Mouse (Mus musculus) limb, embryonic 10.5 days (tissue): ENCODE data around the gene Klc2. TPM values are rescaled to one million over a fixed set of nuclear protein-coding genes. Genes with fewer than 3 reads are reported as not detected.

ENCODE experiments used
- DNase-seq: peaks from one replicate; pipeline ENCODE4 v3.0.0-alpha.2; 2017; ENCODE audit warnings: low spot score
- H3K27ac ChIP-seq: fragments of 300-500 bp; sonication (generic); 2 replicates; pipeline ENCODE4 v1.5.1; 2016; ENCODE audit warnings: mild to moderate bottlenecking
- H3K27me3 ChIP-seq: fragments of 300-500 bp; sonication (generic); 2 replicates; pipeline ENCODE4 v1.6.1; 2016; ENCODE audit warnings: low read depth, mild to moderate bottlenecking; ENCODE audit not compliant: poor library complexity, severe bottlenecking
- H3K36me3 ChIP-seq: fragments of 300-500 bp; sonication (generic); 2 replicates; pipeline ENCODE4 v1.6.1; 2016; ENCODE audit warnings: mild to moderate bottlenecking, moderate library complexity
- H3K4me1 ChIP-seq: fragments of 300-500 bp; sonication (generic); 2 replicates; pipeline ENCODE4 v1.6.1; 2016
- H3K4me3 ChIP-seq: fragments of 300-500 bp; sonication (generic); 2 replicates; pipeline ENCODE4 v1.5.1; 2016; ENCODE audit warnings: mild to moderate bottlenecking, moderate library complexity
- H3K9me3 ChIP-seq: fragments of 300-500 bp; sonication (generic); replicated peaks from 2 replicates; pipeline ENCODE4 v1.6.1; 2016; ENCODE audit warnings: mild to moderate bottlenecking
- WGBS: fragments of 180-500 bp; shearing (Covaris S2); methylation state at CpG from one replicate; pipeline ENCODE4 v1.1.7; 2016; 5-methylcytosine and 5-hydroxymethylcytosine counted together
- polyA plus RNA-seq: library from polyadenylated mRNA; unstranded; fragments of >200 nt; fragmentation: Nextera tagmentation; extraction: Ambion mirVana; gene quantifications from 2 replicates; pipeline ENCODE4 v1.2.1, GENCODE M21; 2016

The Klc2 gene
- polyA plus RNA-seq, 1 experiment from 2014 or later, result 30.6 TPM

DNA sequence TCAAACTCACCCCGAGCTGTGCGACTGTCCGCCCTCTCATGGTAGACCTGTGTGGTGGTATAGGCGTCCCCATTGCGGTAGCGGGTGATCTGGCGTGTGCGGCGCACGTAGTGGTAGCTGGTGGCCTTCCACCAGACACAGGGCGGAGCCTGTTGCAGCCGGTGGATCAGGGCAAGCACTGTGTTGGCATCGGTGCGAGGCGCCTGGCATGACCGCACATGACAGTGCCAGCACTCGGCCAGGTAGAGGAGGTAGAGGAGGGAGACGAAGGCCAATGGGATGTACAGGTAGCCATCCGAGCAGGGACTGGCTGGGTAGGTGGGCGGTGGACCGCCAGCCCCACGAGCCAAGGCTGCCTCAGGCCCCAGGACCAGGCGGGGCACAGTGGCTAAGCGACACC lies 35.8 kb downstream of the Klc2 start:
- H3K27me3 ChIP-seq, result peaks cover 73% of the 10 kb centered on the region
- no peak for DNase-seq
- 71% methylated on average over 24 of the region's 24 CpGs for WGBS
- H3K36me3 ChIP-seq, result no peaks in the 10 kb centered on the region
- no peak overlapping the region for H3K27ac ChIP-seq
- no peaks in the 10 kb centered on the region for H3K9me3 ChIP-seq
- H3K4me3 ChIP-seq, result no peak overlapping the region
- peaks cover 16% of the 10 kb centered on the region for H3K4me1 ChIP-seq

DNA sequence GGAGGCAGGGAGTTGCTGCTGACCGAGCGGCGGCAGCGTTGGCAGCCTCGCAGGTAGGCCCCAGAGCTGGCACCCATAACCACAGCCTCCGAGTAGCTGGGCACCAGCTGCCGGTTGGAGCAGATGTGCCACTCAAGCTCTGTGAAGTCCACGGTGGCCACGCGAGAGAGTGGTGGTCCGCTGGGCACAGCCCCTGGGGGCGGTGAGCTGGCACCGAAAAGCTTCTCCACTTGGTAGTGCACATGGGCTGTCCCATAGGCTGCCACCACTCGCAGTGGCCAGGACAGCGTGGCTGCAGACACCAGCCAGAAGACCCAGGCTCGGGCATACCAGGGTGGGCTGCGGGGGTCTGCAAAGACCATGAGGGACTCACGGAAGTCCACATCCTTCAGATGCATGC lies 36.4 kb downstream of the Klc2 start:
- WGBS, result 63% methylated on average over 18 of the region's 18 CpGs
- Histone ChIP-seq H3K4me3 (no peak overlapping the region), H3K27me3 (peaks cover 73% of the 10 kb centered on the region), H3K4me1 (peaks cover 12% of the 10 kb centered on the region), H3K27ac (no peak overlapping the region), H3K36me3 (no peaks in the 10 kb centered on the region), H3K9me3 (no peaks in the 10 kb centered on the region)
- no peak for DNase-seq

DNA sequence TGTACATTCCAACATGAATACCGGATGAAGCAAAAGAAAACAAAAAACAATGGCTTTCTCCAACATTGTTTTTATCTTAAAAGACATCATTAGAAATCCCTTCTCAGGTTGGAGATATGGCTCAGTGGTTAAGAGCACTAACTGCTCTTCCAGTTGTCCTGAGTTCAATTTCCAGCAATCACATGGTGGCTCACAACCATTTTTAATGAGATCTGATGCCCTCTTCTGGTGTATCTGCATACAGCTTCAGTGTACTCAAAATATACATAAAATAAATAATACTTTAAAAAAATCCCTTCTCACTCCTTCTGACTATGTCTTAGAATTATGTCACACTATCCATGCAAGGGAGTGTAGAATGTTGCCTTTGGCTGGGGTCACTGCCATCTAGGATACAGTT lies 39.1 kb downstream of the Klc2 start:
- H3K36me3 ChIP-seq, result 0 out of 2 replicates have a peak, but pooled peaks cover 3% of the 10 kb centered on the region
- 98% methylated on average over 1 of the region's 1 CpGs for WGBS
- no peak for DNase-seq
- no peak overlapping the region for H3K27ac ChIP-seq
- peaks cover 52% of the 10 kb centered on the region for H3K27me3 ChIP-seq
- no peak overlapping the region for H3K4me3 ChIP-seq
- H3K9me3 ChIP-seq, result no peaks in the 10 kb centered on the region
- no peaks in the 10 kb centered on the region for H3K4me1 ChIP-seq

DNA sequence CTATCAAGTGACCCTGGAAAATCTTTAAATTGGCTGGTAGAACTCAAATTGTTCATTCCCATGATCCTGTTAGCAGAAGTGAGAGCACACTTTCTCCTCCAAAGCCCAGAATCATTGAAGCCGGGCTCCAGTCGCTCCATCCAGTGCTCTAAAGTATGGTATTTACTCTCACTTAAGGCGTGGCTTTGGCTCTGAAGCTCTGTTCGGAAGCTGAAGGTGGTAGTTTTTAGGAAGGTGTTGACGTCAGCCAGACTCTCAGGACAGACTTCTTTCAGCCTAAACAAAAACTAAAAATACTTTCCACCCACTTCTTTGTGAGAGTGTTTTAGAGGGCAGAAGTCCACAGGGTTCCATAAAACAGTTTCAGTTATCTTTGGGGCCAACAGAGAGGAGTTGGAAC lies 44.8 kb downstream of the Klc2 start:
- peak overlapping the region; percentile 98; the same call in 1 of the 2 replicates for H3K27ac ChIP-seq
- 0 out of 2 replicates have a peak, but pooled peaks cover 3% of the 10 kb centered on the region for H3K36me3 ChIP-seq
- 44% methylated on average over 5 of the region's 5 CpGs for WGBS
- H3K4me1 ChIP-seq, result peaks cover 50% of the 10 kb centered on the region
- no peaks in the 10 kb centered on the region for H3K9me3 ChIP-seq
- H3K4me3 ChIP-seq, result peak overlapping the region; percentile 67; the same call in 1 of the 2 replicates
- no peak for DNase-seq
- H3K27me3 ChIP-seq, result 0 out of 2 replicates have a peak, but pooled peaks cover 18% of the 10 kb centered on the region

DNA sequence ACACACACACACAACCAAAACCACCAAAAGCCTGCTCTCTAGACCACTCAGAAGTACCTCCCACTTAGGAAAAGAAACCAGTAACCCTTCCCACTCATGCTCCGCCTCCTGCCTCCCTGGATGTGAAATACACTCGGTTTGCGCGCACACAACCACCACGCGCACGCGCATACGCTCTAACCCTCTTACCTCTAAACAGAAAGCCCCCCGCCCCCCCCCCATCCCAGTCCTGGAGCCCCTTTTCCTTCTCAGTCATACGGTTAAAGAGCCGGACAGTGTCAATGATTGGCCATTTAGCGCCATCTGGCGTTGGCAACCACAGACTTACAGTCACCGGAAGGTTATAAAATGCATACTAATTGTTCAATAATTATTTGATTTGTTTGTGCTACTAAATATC lies 45.3 kb downstream of the Klc2 start:
- Histone ChIP-seq H3K9me3 (no peaks in the 10 kb centered on the region), H3K4me3 (peak overlapping the region; percentile 67), H3K36me3 (0 out of 2 replicates have a peak, but pooled peaks cover 3% of the 10 kb centered on the region), H3K27ac (peak overlapping the region; percentile 98), H3K27me3 (0 out of 2 replicates have a peak, but pooled peaks cover 20% of the 10 kb centered on the region), H3K4me1 (peaks cover 55% of the 10 kb centered on the region)
- peak; percentile 92 for DNase-seq
- WGBS, result 0% methylated on average over 15 of the region's 15 CpGs

DNA sequence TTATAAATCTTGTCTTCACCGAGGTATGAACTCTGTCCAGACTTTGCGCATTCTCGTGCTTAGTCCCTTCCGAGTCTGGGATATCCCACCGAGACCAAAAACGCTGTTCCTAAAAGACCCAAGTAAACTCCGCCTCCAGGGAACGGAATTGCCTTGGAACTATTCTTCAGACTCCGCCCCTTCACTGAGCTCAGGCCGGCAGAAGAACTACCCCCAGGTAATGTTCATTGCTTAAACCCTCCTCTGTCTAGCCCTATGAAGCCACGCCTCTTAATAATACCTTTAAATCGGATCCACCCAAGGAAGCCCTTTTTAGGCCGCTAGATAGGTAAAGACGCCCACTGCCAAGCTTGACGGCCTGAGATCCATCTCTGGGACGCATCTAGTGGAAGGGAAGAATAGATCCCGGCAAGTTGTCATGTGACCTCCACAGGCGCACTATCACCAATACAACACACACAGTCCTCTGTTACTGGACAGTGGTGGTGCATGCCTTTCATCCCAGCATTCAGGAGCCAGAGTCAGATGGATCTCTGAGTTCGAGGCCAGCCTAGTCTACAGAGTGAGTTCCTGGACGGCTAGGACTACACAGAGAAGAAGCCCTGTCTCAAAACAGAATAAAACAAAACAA lies 45.9 kb downstream of the Klc2 start:
- H3K4me3 ChIP-seq, result peak overlapping the region; percentile 67
- peaks cover 60% of the 10 kb centered on the region for H3K4me1 ChIP-seq
- peak overlapping the region; percentile 98 for H3K27ac ChIP-seq
- WGBS, result 2% methylated on average over 20 of the region's 20 CpGs
- peak; percentile 57 for DNase-seq
- 0 out of 2 replicates have a peak, but pooled peaks cover 20% of the 10 kb centered on the region for H3K27me3 ChIP-seq
- H3K36me3 ChIP-seq, result 0 out of 2 replicates have a peak, but pooled peaks cover 3% of the 10 kb centered on the region
- H3K9me3 ChIP-seq, result no peaks in the 10 kb centered on the region

DNA sequence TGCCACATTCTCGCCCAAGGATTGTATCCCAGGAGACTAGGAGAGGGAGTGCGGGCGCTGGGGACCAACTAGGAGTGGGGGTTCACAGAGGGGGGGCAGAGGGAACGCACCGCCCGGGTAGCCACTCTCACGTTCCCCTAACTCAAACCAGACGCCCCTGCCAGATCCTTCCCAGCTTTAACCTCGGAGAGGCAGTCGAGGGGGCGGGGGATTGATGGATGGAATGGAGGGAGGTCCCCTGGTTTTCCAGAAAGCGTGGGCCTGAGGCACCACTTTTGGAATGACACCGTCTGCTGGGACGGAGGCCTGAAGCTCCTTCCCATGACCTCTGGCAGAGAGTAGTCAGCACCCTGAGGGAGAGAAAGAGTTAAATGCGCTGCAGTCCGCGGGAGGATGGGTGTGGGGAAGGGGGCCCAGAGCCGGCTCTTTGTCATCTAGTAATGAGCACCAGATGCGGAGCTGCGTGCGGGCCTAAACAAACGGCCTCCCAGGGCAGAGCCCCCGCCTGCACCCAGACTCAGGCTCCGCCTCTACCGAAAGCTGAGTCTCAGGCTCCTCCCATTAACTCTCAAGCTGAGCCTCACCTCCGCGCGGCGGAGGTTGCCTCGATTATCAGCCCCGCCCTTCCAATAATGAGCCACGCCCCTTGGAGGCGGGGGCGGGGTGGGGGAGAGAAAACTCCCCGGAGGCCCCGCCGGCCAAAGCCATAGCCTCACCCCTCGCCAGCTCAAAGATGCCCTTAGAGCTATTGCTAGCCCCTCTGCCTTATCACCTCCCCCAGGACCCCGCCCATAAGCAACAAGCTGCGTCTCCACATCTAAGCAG lies 46.6 kb downstream of the Klc2 start:
- H3K4me1 ChIP-seq, result peaks cover 68% of the 10 kb centered on the region
- peak overlapping the region; percentile 98 for H3K27ac ChIP-seq
- under 1% methylated on average over 40 of the region's 40 CpGs for WGBS
- H3K4me3 ChIP-seq, result peak overlapping the region; percentile 67
- H3K36me3 ChIP-seq, result 0 out of 2 replicates have a peak, but pooled peaks cover 3% of the 10 kb centered on the region
- 0 out of 2 replicates have a peak, but pooled peaks cover 20% of the 10 kb centered on the region for H3K27me3 ChIP-seq
- H3K9me3 ChIP-seq, result no peaks in the 10 kb centered on the region
- DNase-seq, result peak; percentile 95

DNA sequence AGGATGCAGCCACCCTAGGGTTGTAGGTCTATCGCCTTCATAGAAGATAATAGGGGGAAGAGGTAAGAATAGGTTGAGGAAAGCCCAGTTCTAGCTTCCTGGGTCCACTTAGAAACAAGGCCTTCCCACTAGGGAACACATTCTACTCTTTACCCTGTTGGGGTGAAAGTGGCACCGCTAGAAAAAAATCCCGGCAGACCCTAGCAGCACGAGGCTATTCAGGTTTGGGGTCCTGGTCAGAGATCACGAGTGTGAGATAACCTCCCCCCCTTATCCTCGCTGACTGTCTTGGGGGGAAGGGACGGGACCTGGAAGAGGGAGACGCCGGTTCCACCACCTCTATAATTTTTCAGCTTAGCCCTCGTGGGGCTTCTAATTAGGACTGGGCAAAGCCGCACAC lies 47.3 kb downstream of the Klc2 start:
- 0 out of 2 replicates have a peak, but pooled peaks cover 20% of the 10 kb centered on the region for H3K27me3 ChIP-seq
- peak overlapping the region; percentile 98 for H3K27ac ChIP-seq
- H3K4me1 ChIP-seq, result peaks cover 71% of the 10 kb centered on the region
- H3K4me3 ChIP-seq, result peak overlapping the region; percentile 67
- DNase-seq, result no peak
- no peaks in the 10 kb centered on the region for H3K36me3 ChIP-seq
- WGBS, result 6% methylated on average over 11 of the region's 11 CpGs
- no peaks in the 10 kb centered on the region for H3K9me3 ChIP-seq

DNA sequence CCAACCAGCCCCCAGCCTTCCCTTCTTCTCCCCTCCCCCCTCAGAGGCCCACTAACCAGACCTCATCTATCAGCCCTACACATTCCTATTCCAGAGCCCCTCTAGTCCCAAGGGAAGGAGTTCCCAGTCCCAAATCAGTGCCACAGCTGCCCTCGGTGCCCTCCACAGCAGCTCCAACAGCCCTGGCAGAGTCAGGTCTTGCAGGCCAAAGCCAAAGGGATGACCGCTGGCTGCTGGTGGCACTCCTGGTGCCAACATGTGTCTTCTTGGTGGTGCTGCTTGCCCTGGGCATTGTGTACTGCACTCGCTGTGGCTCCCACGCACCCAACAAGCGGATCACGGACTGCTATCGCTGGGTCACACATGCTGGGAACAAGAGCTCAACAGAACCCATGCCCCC lies 48.4 kb downstream of the Klc2 start:
- 0 out of 2 replicates have a peak, but pooled peaks cover 20% of the 10 kb centered on the region for H3K27me3 ChIP-seq
- no peak for DNase-seq
- H3K27ac ChIP-seq, result peak overlapping the region; percentile 98
- H3K4me1 ChIP-seq, result peaks cover 79% of the 10 kb centered on the region
- H3K4me3 ChIP-seq, result peak overlapping the region; percentile 67
- H3K36me3 ChIP-seq, result no peaks in the 10 kb centered on the region
- 76% methylated on average over 7 of the region's 7 CpGs for WGBS
- H3K9me3 ChIP-seq, result no peaks in the 10 kb centered on the region

DNA sequence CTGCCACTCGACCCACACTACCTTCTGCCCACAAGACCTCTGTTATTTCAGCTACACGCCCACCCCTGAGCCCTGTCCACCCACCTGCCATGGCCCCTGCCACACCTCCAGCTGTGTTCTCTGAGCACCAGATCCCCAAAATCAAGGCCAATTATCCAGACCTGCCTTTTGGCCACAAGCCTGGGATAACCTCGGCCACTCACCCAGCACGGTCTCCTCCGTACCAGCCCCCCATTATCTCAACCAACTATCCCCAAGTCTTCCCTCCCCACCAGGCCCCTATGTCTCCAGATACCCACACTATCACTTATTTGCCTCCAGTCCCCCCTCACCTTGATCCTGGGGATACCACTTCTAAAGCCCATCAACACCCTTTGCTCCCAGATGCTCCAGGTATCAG lies 48.9 kb downstream of the Klc2 start:
- no peaks in the 10 kb centered on the region for H3K9me3 ChIP-seq
- H3K36me3 ChIP-seq, result no peaks in the 10 kb centered on the region
- DNase-seq, result no peak
- 74% methylated on average over 5 of the region's 5 CpGs for WGBS
- H3K4me1 ChIP-seq, result peaks cover 84% of the 10 kb centered on the region
- peak overlapping the region; percentile 98 for H3K27ac ChIP-seq
- H3K27me3 ChIP-seq, result 0 out of 2 replicates have a peak, but pooled peaks cover 17% of the 10 kb centered on the region
- H3K4me3 ChIP-seq, result peak overlapping the region; percentile 67

DNA sequence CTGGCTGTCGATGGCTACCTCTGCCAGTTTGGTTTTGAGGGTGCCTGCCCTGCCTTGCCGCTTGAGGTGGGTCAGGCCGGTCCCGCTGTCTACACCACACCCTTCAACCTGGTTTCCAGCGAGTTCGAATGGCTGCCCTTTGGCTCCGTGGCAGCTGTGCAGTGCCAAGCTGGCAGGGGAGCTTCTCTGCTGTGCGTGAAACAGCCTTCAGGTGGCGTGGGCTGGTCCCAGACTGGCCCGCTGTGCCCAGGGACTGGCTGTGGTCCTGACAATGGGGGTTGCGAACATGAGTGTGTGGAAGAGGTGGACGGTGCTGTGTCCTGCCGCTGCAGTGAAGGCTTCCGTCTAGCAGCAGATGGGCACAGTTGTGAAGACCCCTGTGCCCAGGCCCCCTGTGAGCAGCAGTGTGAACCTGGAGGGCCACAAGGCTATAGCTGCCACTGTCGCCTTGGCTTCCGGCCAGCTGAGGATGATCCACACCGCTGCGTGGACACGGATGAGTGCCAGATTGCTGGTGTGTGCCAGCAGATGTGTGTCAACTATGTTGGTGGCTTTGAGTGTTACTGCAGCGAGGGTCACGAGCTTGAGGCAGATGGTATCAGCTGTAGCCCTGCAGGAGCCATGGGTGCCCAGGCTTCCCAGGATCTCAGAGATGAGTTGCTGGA lies 49.7 kb downstream of the Klc2 start:
- Histone ChIP-seq H3K4me3 (peak overlapping the region; percentile 67), H3K27me3 (0 out of 2 replicates have a peak, but pooled peaks cover 12% of the 10 kb centered on the region), H3K4me1 (peaks cover 86% of the 10 kb centered on the region), H3K27ac (peak overlapping the region; percentile 98), H3K9me3 (no peaks in the 10 kb centered on the region), H3K36me3 (no peaks in the 10 kb centered on the region)
- WGBS, result 39% methylated on average over 21 of the region's 21 CpGs
- no peak for DNase-seq

DNA sequence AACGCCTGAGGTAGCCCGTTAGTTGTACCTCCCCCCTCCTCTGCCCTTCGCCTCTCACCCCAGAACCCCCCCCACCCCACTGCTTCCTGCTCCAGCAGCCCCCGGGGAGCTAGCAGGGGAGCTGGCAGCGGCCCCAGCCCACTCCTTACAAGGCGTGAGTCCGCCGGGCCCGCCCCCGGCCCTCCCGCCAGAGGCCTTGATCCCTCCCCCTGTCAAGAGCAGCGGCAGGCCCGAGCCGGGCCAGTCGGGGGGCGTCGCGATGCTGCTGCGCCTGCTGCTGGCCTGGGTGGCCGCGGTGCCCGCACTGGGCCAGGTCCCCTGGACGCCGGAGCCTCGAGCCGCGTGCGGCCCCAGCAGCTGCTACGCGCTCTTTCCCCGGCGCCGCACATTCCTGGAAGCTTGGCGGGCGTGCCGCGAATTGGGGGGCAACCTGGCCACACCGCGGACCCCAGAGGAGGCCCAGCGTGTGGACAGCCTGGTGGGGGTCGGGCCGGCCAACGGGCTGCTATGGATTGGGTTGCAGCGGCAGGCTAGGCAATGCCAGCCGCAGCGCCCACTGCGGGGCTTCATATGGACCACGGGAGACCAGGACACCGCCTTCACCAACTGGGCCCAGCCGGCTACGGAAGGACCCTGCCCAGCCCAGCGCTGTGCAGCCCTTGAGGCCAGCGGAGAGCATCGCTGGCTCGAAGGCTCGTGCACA lies 50.3 kb downstream of the Klc2 start, which contains the start of gene Cd248:
Gene Cd248 (plus strand): TSS at position 212 of the 703 bp plus-strand sequence.
- DNase-seq, result peak; percentile 86
- peaks cover 84% of the 10 kb centered on the region for H3K4me1 ChIP-seq
- H3K27ac ChIP-seq, result peak within 1 kb of the TSS; percentile 98
- no peaks in the 10 kb centered on the region for H3K9me3 ChIP-seq
- no peaks in the 10 kb centered on the region for H3K36me3 ChIP-seq
- H3K27me3 ChIP-seq, result 0 out of 2 replicates have a peak, but pooled peaks cover 12% of the 10 kb centered on the region
- H3K4me3 ChIP-seq, result peak within 1 kb of the TSS; percentile 67
- 1% methylated on average over 56 of the region's 56 CpGs for WGBS
